Mouse (Mus musculus): ENCODE measurements around the gene Mfsd5.

The Mfsd5 gene

DNA sequence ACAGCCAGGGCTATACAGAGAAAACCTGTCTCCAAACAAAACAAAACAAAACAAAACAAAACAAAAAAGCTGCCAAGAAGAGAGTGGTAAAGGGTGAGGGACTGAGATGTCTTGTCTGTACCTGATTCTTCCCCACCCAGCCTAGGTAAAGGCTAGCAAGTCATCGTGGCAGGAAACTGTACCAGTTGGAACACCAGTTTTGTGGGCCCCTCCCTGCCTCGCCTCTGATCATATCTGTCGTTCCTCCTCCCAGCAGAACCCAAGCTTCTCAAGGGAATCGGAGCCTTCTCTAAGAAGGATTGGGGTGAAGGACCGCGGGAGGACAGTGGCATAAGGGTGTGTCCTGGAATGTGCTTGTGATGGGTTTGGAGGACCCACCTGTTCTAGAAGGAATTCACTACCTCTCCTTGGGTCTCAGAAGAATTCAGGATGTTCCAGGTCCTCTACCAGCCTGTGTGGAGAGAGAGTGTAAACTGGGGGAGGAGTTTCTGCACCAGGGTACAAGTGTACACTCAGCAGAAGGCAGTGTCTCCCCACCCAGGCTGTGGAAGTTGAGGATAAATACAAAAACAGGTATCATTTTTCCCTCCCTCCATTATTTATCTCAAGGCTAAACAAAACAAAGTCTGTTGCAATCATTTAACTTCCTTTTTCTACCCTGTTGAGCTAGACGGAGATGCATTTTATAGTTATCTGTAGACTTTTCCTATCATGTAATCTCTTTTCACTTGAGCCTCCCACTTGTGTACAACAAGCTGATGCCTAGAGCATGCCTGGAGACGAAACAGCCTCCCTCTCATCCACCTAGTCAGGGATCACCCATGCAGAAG, 3.4 kb downstream of the Mfsd5 start:
- peak; percentile 73 for DNase-seq (ENCODE audit: low spot score)

DNA sequence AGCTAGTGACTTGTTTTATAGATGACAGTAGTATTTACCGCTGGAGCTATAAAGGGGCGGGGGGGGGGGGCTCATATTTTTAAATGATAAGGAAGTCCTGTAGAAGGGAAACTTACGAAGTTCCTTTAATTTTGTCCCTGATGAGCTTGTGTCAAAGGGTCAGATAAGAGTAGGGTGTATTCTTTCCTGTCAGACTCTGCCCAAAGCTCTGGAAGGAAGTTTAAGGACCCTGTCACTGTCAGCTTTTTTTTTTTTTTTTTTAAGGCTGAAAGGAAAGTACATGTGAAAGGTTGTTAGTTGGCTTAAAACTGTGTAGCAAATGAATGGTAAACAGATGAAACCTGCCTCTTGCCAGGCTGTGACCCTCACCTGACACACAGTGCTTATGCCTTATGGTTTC, 4.4 kb downstream of the Mfsd5 start:
- DNase-seq (ENCODE audit: low spot score), result no peak

DNA sequence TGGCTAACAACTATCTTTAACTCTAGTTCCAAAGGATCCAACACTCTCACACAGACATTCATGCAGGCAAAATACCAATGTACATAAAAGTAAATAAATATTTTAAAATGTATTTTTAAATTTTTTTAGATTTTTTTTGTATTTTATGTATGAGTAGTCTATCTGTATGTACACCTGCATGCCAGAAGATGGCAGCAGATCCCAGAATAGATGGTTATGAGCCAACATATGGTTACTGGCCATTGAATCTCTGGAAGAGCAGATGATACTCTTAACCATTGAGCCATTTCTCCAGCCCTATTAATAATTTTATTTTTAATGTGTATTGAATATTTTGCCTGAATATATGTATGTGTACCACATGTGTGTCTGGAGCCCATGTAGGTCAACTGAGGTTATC, 8.1 kb downstream of the Mfsd5 start:
- DNase-seq (ENCODE audit: low spot score), result peak; percentile 41

DNA sequence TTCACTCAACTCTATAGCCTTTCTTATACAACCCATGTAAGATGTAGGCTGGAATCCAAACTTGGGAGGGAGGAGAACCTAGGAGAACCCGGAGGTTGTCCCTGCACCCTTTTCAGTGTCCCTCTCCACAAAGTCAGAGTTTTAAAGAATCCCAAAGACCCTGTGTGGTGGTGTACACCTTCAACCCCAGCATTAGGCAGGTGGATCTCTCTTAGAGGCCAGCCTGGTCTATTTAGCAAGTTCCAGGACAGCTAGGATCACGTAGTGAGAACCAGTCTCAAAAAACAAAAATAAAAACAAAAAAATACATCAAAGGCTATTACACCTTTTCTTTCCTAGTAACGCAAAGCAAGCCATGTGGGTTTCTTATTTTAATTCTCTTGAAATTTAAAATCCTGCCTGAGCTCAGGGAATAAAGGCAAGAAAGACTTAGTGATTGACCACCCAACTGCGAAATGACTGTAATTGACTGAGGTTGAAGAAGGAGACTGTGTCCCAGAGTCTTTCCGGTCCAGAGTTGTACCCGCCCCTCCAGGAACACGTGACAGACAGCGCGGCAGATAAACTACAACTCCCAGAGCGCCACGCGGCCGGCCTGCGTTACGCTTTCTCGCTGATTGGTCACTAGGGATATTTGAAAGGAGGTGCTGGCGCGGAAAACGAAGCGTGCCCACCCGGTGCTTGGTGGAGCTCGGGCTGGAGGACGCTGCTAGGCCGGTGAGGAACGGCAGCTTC, 16.5 kb downstream of the Mfsd5 start, which contains the start of gene Espl1:
Gene Espl1, plus strand, starts transcription at position 634 of the 735 bp plus-strand sequence.
- DNase-seq (ENCODE audit: low spot score), result peak; percentile 94

DNA sequence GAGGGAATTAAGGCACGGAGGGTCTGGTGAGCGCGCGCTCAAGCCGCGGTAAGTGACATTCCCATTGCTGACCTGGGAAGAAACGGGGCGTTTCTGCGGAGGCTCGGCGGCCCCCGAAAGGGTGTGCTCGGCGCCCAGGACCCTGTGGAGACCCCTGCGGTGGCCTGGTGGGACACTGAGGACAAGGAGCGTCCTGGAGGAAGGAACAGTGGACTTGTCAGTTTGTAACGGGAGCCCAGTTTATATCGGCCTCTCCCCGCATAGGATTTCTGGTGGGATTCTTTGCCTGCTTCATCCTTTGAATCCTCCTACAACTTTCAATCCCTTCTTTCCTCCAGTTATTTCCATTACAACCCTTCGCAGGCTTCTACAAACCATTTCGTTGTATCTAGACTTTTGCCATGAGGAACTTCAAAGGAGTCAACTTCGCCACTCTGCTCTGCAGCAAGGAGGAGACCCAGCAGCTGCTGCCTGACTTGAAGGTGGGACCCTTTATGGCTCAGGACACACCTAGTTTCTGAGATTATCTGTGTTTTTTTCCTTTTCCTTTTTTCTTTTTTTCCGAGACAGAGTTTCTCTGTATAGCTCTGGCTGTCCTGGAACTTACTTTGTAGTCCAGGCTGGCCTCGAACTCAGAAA, 17.2 kb downstream of the Mfsd5 start:
- DNase-seq (ENCODE audit: low spot score), result no peak

DNA sequence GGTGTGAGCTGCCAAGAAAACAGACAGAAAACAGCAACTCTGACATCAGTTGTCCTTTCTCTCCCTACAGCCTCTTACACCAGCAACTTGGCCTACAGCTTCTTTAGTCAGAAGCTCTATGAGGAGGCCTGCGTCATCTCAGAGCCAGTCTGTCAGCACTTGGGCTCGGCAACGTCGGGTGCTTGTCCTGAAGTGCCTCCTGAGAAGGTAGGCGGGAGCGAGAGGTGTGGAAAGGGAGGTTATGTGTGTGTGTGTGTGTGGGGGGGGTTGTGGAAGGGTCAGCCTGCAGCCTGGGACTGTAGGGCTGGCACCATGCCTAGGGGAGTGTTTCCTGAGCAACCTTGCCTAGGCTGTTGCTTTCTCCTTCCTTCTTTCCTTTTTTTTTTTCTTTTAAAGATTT, 23.3 kb downstream of the Mfsd5 start:
- DNase-seq (ENCODE audit: low spot score), result no peak

DNA sequence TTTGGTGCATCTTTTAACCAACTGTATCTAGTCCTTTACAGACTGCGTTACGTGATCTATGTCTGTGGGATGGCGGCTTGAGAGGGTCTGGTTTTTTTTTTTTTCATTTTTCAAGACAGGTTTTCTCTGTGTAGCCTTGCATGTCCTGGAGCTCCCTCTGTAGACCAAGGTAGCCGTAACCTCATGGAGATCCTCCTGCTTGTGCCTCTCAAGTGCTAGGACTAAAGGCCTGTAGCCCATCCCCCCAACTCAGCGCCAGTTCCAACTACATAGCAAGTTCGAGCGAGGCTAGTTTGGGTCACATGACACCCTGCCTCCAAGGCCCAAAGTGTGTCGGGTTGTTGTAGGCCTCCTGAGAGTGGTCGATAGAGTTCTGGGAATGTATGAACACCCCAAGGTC, 29.5 kb downstream of the Mfsd5 start:
- no peak for DNase-seq (ENCODE audit: low spot score)

DNA sequence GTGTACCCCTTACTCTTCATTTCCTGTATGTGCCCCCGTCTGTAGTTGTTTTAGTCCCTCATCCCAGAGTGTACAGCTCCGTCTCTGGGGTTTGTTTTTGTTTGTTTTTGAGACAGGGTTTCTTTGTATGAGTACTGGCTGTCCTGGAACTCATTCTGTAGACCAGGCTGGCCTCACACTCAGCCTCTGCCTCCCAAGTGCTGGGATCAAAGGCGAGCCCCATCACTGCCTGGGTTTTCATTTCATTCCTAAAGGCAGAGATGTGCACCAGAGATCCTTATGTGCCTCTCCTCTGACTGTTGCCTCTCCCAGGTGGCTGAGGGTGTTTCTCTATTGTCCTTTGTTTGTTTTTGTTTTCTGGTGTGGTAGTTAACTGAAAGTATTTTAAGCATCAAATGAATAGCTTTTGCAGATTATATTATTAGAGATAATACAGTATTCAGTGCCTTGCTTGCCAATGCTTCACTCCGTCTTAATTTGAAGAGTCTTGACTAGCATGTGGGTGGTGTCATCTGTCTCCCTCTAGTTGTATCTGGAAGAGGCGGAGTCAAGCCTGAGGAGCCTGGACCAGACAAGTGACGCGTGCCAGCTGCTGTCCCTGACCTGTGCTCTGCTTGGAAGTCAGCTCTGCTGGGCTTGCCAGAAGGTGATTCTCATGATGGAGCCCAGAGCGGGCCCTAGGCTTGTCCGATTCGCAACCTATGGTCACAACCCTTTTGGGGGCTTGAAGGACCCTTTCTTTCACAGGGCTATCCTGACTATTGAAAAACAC, 31.0 kb downstream of the Mfsd5 start:
- peak; percentile 50 for DNase-seq (ENCODE audit: low spot score)

DNA sequence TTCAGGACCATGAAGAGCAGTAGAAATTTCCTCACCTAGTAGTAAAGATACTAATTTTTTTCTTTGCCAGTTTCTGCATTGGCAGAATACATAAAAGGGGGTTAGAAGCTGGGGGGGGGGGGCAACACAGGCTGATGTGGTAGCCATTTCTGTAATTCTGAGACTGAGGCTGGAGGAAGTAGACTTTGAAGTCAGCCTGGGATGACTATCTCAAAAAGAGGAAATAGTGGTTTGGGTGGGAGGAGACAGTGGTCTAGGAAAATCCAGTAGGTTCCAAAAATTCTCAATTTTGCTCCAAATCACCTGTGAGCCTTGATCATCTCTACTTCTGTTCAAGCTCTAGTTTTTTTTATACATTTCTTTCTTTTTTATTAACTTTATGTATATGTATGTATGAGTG, 32.2 kb downstream of the Mfsd5 start:
- no peak for DNase-seq (ENCODE audit: low spot score)

DNA sequence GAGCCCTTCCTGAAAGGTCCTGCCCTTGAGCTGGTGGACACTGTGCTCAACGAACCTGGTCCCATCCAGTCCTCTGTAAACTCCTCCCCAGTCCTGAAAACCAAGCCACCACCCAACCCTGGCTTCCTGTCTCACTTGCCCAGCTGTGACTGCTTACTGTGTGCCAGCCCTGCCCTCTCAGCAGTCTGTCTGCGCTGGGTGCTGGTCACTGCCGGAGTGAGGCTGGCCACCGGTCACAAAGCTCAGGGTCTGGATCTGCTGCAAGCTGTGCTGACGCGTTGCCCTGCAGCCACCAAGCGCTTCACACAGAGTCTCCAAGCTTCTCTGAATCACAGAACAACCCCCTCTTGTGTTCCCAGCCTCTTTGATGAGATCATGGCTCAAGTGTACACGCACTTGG, 36.0 kb downstream of the Mfsd5 start:
- DNase-seq (ENCODE audit: low spot score), result no peak

DNA sequence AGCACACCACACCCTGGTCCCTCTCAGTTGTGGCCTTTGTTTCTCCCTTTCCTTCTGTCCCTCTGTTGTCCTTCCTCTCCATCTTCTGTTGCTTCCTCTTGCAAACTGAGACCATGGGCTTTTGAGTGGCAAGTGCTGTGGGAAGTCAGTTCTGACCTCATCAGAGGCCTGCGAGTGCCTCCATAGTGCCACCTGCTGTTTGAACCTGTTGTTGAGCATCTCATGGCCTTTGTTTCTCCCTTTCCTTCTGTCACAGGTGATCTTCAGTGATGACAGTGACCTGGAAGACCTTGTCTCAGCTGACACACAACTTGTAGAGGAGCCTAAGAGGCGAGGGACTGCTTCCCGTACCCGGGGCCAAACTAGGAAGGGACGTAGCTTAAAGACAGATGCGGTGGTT, 37.0 kb downstream of the Mfsd5 start:
- DNase-seq (ENCODE audit: low spot score), result peak; percentile 72

DNA sequence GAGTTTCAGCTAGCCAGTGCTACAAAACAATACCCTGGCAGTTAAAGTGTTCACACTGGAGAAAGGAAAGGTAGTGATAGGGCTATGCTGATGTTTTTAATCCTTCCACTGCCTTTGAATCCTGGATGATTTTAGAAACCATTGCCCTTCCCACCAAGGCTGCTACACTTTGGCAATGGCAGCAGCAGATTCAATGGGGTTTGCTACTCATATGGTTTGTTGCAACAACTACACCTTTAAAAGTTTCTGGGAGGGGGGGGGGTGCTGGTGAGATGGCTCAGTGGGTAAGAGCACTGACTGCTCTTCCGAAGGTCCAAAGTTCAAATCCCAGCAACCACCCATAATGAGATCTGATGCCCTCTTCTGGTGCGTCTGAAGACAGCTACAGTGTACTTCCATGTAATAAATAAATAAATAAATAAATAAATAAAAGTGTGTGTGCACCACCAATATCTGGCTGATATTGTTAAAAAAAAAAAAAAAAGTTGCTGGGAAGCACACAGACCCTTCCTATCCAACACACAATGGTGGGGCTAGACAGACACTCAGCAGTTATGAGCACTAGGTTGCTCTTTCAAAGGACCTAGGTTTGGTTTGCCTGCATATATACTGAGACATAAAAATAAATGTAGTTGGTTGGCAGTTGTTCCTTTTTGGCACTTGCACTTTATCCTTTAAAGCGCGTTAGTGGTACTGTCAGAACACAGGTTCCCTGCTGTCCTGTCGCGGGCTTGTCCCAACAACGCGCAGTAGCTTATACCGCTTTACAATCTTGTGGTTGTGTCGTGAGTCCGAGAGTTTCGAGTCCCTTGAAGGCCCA, 45.6 kb downstream of the Mfsd5 start:
- DNase-seq (ENCODE audit: low spot score), result no peak

DNA sequence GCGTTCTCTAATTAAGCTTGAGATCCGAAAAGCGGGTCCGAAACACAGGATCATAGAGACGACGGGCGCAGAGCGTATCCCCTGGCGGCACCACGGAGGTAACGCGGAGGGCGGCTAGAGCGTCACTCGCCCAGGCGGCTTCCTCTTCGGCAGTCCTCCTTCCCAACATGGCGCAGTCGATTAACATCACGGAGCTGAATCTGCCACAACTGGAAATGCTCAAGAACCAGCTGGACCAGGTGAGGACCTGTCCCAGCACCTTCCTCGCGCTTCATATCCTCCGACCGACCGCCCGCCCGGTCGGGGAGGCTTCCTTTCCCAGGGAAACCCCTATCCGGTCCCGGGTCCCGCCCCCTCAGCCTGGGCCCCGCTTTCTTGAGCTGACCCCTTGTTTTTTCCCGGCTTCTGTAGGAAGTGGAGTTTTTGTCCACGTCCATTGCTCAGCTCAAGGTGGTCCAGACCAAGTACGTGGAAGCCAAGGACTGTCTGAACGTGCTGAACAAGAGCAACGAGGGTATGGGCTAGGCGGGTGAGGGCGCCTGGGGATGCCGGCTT, 46.8 kb downstream of the Mfsd5 start, which contains the start of gene Pfdn5:
Gene Pfdn5, plus strand, starts transcription at position 95 of the 555 bp plus-strand sequence.
- peak; percentile 89 for DNase-seq (ENCODE audit: low spot score)

DNA sequence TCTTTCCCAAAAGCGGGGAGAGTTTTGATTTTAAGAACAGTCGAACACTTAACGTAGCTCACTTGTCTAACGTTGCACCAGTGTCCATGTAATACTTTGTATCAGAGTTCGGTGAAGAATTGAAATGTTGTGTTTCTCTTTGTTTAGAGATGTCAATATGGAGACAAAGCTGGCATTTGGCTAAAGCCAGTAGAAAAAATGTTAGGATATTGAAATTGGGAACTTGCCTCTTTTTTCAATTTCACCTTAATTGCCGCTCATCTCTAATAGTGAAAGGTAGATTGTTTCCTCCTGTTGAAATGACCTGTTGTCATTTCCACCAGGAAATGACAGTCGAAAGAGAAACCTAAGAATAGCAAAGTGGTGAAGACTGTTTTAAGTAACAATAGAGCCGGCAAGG, 47.6 kb downstream of the Mfsd5 start:
- no peak for DNase-seq (ENCODE audit: low spot score)
